8 mouse cellular contexts compared by ENCODE assay signal in the genomic region with DNA sequence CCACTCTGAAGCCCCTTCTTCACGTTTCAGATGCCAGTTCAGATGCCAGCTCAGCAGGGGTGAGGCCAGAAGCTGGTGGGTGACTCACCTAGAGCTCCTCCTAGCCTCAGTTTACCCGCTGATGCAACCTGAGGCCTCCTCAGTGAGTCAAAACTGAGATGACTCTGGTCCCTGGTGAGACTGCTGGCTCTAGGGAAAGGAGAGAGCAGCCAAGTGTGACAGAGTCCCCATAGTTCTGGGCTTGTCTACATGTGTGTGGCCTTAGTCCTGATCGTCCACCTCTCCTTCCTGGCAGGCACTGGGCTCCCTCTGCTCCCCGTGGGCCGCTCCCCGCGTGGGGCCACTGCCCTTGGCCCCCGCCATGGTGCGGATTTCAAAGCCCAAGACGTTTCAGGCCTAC. TPM values are rescaled to one million over a fixed set of nuclear protein-coding genes. Genes with fewer than 3 reads are reported as not detected.
DNase-seq lines count a peak whose midpoint lies in the region; ATAC-seq and TF ChIP-seq lines count a peak whose summit lies in the region.

No protein-coding gene starts in this region.

- WGBS in lung, embryonic 14.5 days = 42% methylated on average over 10 of the region's 10 CpGs
- 39% methylated on average over 10 of the region's 10 CpGs for WGBS in heart, postnatal 0 days
- WGBS in limb, embryonic 13.5 days = 52% methylated on average over 10 of the region's 10 CpGs
- WGBS in stomach, embryonic 16.5 days = 51% methylated on average over 10 of the region's 10 CpGs

- no peaks in the 10 kb centered on the region for H3K27me3 ChIP-seq in lung, embryonic 14.5 days (ENCODE audit: insufficient read depth, low read length)
- H3K27me3 ChIP-seq in heart, postnatal 0 days (ENCODE audit: control insufficient read depth, insufficient read depth, low read length) = no peaks in the 10 kb centered on the region
- H3K27me3 ChIP-seq in limb, embryonic 13.5 days = no peaks in the 10 kb centered on the region
- H3K27me3 ChIP-seq in stomach, embryonic 16.5 days (ENCODE audit: control insufficient read depth, insufficient read depth, low read length) = no peaks in the 10 kb centered on the region

- no peak for TF ChIP-seq CTCF in lung, embryonic 14.5 days (IDR thresholded peaks at IDR 0.05; ENCODE audit: low read depth)
- TF ChIP-seq CTCF in heart, postnatal 0 days (IDR thresholded peaks at IDR 0.05; ENCODE audit: low read depth) = no peak

- peak overlapping the region; percentile 87 for H3K4me2 ChIP-seq in lung, embryonic 14.5 days
- H3K4me2 ChIP-seq in heart, postnatal 0 days (ENCODE audit: low read depth, low read length) = peak overlapping the region; percentile 92
- H3K4me2 ChIP-seq in limb, embryonic 13.5 days (replicated peaks) = peak overlapping the region; percentile 94
- H3K4me2 ChIP-seq in stomach, embryonic 16.5 days (ENCODE audit: low read depth, low read length) = peak overlapping the region; percentile 95

- TF ChIP-seq EP300 in heart, postnatal 0 days (IDR thresholded peaks at IDR 0.05; ENCODE audit: low read depth) = no peak

- peaks cover 27% of the 10 kb centered on the region for H3K4me1 ChIP-seq in lung, embryonic 14.5 days (ENCODE audit: insufficient read depth)
- H3K4me1 ChIP-seq in heart, postnatal 0 days (ENCODE audit: control insufficient read depth, insufficient read depth) = peaks cover 24% of the 10 kb centered on the region; the same call in 1 of the 2 replicates
- H3K4me1 ChIP-seq in limb, embryonic 13.5 days = peaks cover 44% of the 10 kb centered on the region
- peaks cover 34% of the 10 kb centered on the region for H3K4me1 ChIP-seq in stomach, embryonic 16.5 days (ENCODE audit: control insufficient read depth, insufficient read depth, low read length)

- peak; percentile 35 for DNase-seq in lung, embryonic 14.5 days
- no peak for DNase-seq in lung, postnatal 10 days
- DNase-seq in cerebellum, postnatal 14 days = peak; percentile 58 to 70
- DNase-seq in heart, postnatal 0 days (ENCODE audit: low spot score) = no peak
- DNase-seq in right cerebral cortex, postnatal 4 days = no peak
- DNase-seq in gastrocnemius, adult 8-10 months (ENCODE audit: low spot score in 2 of 2) = no peak

- peaks cover 22% of the 10 kb centered on the region for H3K36me3 ChIP-seq in lung, embryonic 14.5 days (ENCODE audit: insufficient read depth)
- H3K36me3 ChIP-seq in heart, postnatal 0 days (replicated peaks; ENCODE audit: control insufficient read depth, insufficient read depth, low read length) = peaks cover 7% of the 10 kb centered on the region; the same call in 1 of the 2 replicates
- H3K36me3 ChIP-seq in limb, embryonic 13.5 days = peaks cover 18% of the 10 kb centered on the region
- H3K36me3 ChIP-seq in stomach, embryonic 16.5 days (ENCODE audit: control insufficient read depth, insufficient read depth, low read length) = no peaks in the 10 kb centered on the region

- no peaks in the 10 kb centered on the region for H3K9me3 ChIP-seq in lung, embryonic 14.5 days (ENCODE audit: low read depth, low read length)
- H3K9me3 ChIP-seq in heart, postnatal 0 days (replicated peaks; ENCODE audit: control insufficient read depth, low read length) = no peaks in the 10 kb centered on the region
- H3K9me3 ChIP-seq in limb, embryonic 13.5 days = no peaks in the 10 kb centered on the region
- H3K9me3 ChIP-seq in stomach, embryonic 16.5 days (replicated peaks; ENCODE audit: control insufficient read depth, low read length) = no peaks in the 10 kb centered on the region

- ATAC-seq in lung, embryonic 14.5 days (ENCODE audit: insufficient read depth) = no peak
- no peak for ATAC-seq in heart, postnatal 0 days (ENCODE audit: insufficient read depth, low read depth)
- no peak for ATAC-seq in limb, embryonic 13.5 days (ENCODE audit: low FRiP score, low read depth)
- ATAC-seq in stomach, embryonic 16.5 days (ENCODE audit: insufficient read depth, low FRiP score) = no peak

- peak overlapping the region; percentile 86 for H3K9ac ChIP-seq in lung, embryonic 14.5 days
- peak overlapping the region; percentile 92 for H3K9ac ChIP-seq in heart, postnatal 0 days (replicated peaks; ENCODE audit: low read depth, low read length)
- peak overlapping the region; percentile 90 for H3K9ac ChIP-seq in limb, embryonic 13.5 days
- peak overlapping the region; percentile 88 for H3K9ac ChIP-seq in stomach, embryonic 16.5 days (ENCODE audit: low read length)

- H3K27ac ChIP-seq in lung, embryonic 14.5 days (ENCODE audit: low read depth) = peak overlapping the region; percentile 87; the same call in 1 of the 2 replicates
- H3K27ac ChIP-seq in heart, postnatal 0 days (ENCODE audit: low read depth) = peak overlapping the region; percentile 84
- H3K27ac ChIP-seq in limb, embryonic 13.5 days = no peak overlapping the region
- peak overlapping the region; percentile 67 for H3K27ac ChIP-seq in stomach, embryonic 16.5 days (ENCODE audit: low read length)

- peak overlapping the region; percentile 73 for H3K4me3 ChIP-seq in lung, embryonic 14.5 days (ENCODE audit: low read depth, low read length)
- peak overlapping the region; percentile 76 for H3K4me3 ChIP-seq in heart, postnatal 0 days (ENCODE audit: low read depth, low read length)
- H3K4me3 ChIP-seq in limb, embryonic 13.5 days = peak overlapping the region; percentile 81
- H3K4me3 ChIP-seq in stomach, embryonic 16.5 days (replicated peaks; ENCODE audit: low read length) = peak overlapping the region; percentile 70

RNA-seq across cellular contexts. Expression of gene Ypel3, which starts 0.7 kb away (rescaled TPM):
- 87.8 and 91.2 TPM in 2 replicates for polyA plus RNA-seq in lung, embryonic 14.5 days (2014; fragmentation: Nextera tagmentation; extraction: Ambion mirVana)
- total RNA-seq in heart, postnatal 0 days (2014; rRNA removed; ENCODE audit: low replicate concordance) = 88.9 and 146 TPM in 2 replicates
- polyA plus RNA-seq in heart, postnatal 0 days (2015; fragmentation: Nextera tagmentation; extraction: Ambion mirVana) = 84.1 and 111 TPM in 2 replicates
- 114 and 121 TPM in 2 replicates for polyA plus RNA-seq in limb, embryonic 13.5 days (2015; fragmentation: Nextera tagmentation; extraction: Ambion mirVana)
- polyA plus RNA-seq in stomach, embryonic 16.5 days (2015; fragmentation: Nextera tagmentation; extraction: Ambion mirVana) = 60.6 and 65.9 TPM in 2 replicates
- 100 to 1,000 TPM in 1 of 4 experiments, 10 to 100 TPM in 3; 91.2 to 105 (median 95.6) TPM for total RNA-seq in gastrocnemius, adult 8-10 months (2022)

RNA-seq across cellular contexts. Expression of gene Tbx6, which starts 3.8 kb away (rescaled TPM):
- polyA plus RNA-seq in lung, embryonic 14.5 days (2014; fragmentation: Nextera tagmentation; extraction: Ambion mirVana) = 0.28 TPM in 1 of 2 replicates, not detected in the other
- total RNA-seq in heart, postnatal 0 days (2014; rRNA removed; ENCODE audit: low replicate concordance) = 0.23 and 1.3 TPM in 2 replicates
- 0.07 TPM in 1 of 2 replicates, not detected in the other for polyA plus RNA-seq in heart, postnatal 0 days (2015; fragmentation: Nextera tagmentation; extraction: Ambion mirVana)
- polyA plus RNA-seq in limb, embryonic 13.5 days (2015; fragmentation: Nextera tagmentation; extraction: Ambion mirVana) = 0.53 and 0.64 TPM in 2 replicates
- 0.27 and 0.47 TPM in 2 replicates for polyA plus RNA-seq in stomach, embryonic 16.5 days (2015; fragmentation: Nextera tagmentation; extraction: Ambion mirVana)
- under 1 TPM; 0.17 to 0.48 (median 0.40) TPM for total RNA-seq in gastrocnemius, adult 8-10 months (2022)

RNA-seq across cellular contexts. Expression of gene Gdpd3, which starts 11.3 kb away (rescaled TPM):
- polyA plus RNA-seq in lung, embryonic 14.5 days (2014; fragmentation: Nextera tagmentation; extraction: Ambion mirVana) = 3.3 and 3.4 TPM in 2 replicates
- 7.3 and 7.9 TPM in 2 replicates for total RNA-seq in heart, postnatal 0 days (2014; rRNA removed; ENCODE audit: low replicate concordance)
- polyA plus RNA-seq in heart, postnatal 0 days (2015; fragmentation: Nextera tagmentation; extraction: Ambion mirVana) = 0.69 and 0.77 TPM in 2 replicates
- polyA plus RNA-seq in limb, embryonic 13.5 days (2015; fragmentation: Nextera tagmentation; extraction: Ambion mirVana) = 1.7 and 2.1 TPM in 2 replicates
- 11.1 and 15.4 TPM in 2 replicates for polyA plus RNA-seq in stomach, embryonic 16.5 days (2015; fragmentation: Nextera tagmentation; extraction: Ambion mirVana)
- under 1 TPM in 1 of 4 experiments, not detected in 3; 0.88 TPM for total RNA-seq in gastrocnemius, adult 8-10 months (2022)

RNA-seq across cellular contexts. Expression of gene Ppp4c, which starts 14.8 kb away (rescaled TPM):
- 278 and 300 TPM in 2 replicates for polyA plus RNA-seq in lung, embryonic 14.5 days (2014; fragmentation: Nextera tagmentation; extraction: Ambion mirVana)
- total RNA-seq in heart, postnatal 0 days (2014; rRNA removed; ENCODE audit: low replicate concordance) = 93.7 and 118 TPM in 2 replicates
- polyA plus RNA-seq in heart, postnatal 0 days (2015; fragmentation: Nextera tagmentation; extraction: Ambion mirVana) = 75.8 and 77.4 TPM in 2 replicates
- 287 and 322 TPM in 2 replicates for polyA plus RNA-seq in limb, embryonic 13.5 days (2015; fragmentation: Nextera tagmentation; extraction: Ambion mirVana)
- polyA plus RNA-seq in stomach, embryonic 16.5 days (2015; fragmentation: Nextera tagmentation; extraction: Ambion mirVana) = 180 and 192 TPM in 2 replicates
- total RNA-seq in gastrocnemius, adult 8-10 months (2022) = 10 to 100 TPM; 23.1 to 26.0 (median 24.8) TPM

RNA-seq across cellular contexts. Expression of gene Mapk3, which starts 18.1 kb away (rescaled TPM):
- 111 and 117 TPM in 2 replicates for polyA plus RNA-seq in lung, embryonic 14.5 days (2014; fragmentation: Nextera tagmentation; extraction: Ambion mirVana)
- 59.2 and 69.4 TPM in 2 replicates for total RNA-seq in heart, postnatal 0 days (2014; rRNA removed; ENCODE audit: low replicate concordance)
- polyA plus RNA-seq in heart, postnatal 0 days (2015; fragmentation: Nextera tagmentation; extraction: Ambion mirVana) = 51.9 and 53.0 TPM in 2 replicates
- 49.6 and 50.3 TPM in 2 replicates for polyA plus RNA-seq in limb, embryonic 13.5 days (2015; fragmentation: Nextera tagmentation; extraction: Ambion mirVana)
- 94.8 and 109 TPM in 2 replicates for polyA plus RNA-seq in stomach, embryonic 16.5 days (2015; fragmentation: Nextera tagmentation; extraction: Ambion mirVana)
- total RNA-seq in gastrocnemius, adult 8-10 months (2022) = 10 to 100 TPM; 16.2 to 20.6 (median 18.6) TPM

Comparison
In these comparisons a context has a peak if more than half of its experiments do, and no peak if none do; other contexts are left out.
1. DNase-seq: peak in lung, embryonic 14.5 days (single experiment) and cerebellum, postnatal 14 days (2 of 2); none in lung, postnatal 10 days (single experiment), heart, postnatal 0 days (single experiment), right cerebral cortex, postnatal 4 days (single experiment) and gastrocnemius, adult 8-10 months (0 of 2).
2. Peak in every context shown above with its lines, with median percentiles within 50 percentile points of each other: H3K4me2 ChIP-seq, H3K4me3 ChIP-seq and H3K9ac ChIP-seq.